Mouse (Mus musculus) thymus, postnatal 10 days (tissue): ENCODE results near the gene Atf7ip.

Experiments used
- DNase-seq, 2 experiments: peaks; one replicate each; pipeline ENCODE4 v3.0.0; 2021; ENCODE audit warnings: low spot score in 2 of 2

Gene Atf7ip

DNA sequence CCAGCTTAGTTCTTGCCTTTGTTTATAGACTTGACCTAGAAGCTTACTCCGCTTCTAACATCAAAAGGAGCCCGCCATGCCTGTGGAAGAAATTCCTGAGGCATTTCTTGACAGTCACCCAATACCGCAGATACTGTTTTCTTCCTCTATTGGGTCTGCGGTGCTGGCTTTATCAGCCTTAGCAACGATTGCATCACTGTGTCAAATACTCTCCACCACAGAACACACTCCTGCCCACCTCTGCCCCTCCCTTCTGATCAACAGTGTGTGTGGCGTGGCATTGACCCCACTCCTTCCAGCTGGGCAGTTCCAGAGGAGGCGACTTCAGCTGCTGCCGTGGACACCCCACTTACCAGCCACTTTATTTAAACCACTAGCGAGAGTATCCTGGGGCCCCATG lies 139.8 kb downstream of the Atf7ip start:
- no peak for DNase-seq

DNA sequence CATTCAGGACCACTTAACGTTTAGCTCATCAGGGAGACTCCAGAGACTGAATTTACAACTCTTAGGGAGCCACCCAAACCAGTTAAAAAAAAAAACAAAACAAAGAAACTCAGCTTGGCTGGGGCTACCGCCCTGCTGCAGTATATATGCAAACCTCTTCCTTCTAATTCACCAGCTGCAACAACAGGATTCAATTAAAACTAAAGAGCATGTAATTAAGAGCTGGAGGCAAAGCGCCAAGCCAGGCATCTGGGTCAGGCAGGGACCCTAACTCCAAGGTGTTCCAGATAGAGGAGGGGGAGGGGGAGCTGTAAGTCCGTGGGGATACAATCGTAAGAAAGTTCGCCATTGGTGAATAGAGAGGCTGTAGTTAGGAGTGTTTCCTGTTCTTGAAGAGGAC lies 140.2 kb downstream of the Atf7ip start:
- no peak for DNase-seq

DNA sequence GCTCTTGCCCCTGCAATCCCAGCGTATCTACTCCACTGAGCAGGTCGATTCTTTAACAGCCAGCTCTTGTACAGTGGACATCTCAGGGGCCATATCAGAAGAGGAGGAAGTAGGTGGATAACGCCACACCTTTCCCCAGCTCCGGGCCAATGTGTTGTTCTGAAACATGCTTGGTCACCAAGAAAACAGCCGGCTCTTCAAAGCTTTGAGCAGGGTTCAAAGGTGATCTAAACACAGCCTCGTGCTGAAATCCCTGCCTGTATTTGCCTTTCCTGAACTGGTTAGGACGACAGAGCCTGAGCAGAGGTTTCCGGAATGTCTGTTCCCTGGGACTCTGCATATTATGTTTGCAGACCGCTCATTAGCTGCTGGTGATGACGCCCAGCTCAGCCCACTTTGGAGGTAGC lies 141.5 kb downstream of the Atf7ip start:
- DNase-seq = no peak

DNA sequence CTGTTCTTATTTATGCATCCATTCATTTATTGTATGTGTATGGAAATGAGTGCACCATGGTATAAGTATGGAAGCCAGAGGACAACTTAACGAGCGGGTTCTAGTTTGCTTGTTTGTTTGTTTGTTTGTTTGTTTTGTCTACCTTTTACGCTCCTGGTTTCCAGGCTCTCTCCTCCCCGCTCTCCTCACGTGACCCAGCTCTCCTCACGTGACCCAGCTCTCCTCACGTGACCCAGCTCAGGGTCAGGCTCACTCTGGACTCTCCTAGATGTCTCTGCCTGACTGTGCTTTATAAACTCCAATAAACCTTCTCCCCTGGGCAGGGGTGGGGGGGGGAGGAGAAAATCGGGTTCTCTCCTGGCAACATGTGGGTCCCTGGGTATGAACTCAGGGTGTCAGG lies 144.7 kb downstream of the Atf7ip start:
- DNase-seq = no peak

DNA sequence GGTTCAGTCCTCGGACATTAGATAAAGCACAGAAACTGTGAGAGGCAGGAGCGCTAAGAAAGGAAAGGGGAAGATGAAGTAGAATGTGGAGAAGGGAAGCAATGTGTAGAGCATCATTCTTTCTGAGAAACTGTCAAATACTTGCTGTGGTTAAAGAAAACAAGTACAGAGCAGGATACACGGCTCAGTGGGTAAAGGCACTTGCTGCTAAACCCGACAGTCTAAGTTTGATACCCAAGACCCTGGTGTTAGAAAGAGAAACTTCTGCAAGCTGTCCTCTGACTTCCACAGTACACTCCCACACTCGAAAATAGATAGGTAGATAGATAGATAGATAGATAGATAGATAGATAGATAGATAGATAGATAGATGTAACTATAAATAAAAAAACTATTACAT lies 147.4 kb downstream of the Atf7ip start:
- DNase-seq = no peak

DNA sequence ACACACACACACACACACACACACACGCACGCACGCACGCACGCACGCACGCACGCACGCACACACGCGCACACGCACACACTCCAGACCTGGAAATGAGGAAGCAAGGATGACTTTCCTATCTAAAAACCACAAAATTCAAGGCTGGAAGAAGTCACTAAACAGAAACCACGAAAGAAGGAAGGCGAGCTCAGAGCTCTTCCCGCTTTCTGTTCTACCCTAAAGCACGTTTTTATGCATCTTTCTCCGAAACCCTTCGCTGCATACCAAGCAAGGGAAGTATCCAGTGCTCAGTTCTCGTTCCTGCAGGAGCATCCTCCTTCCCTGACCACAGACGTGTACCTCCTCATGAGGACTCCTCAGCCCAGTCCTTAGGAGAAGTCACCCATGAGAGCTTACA lies 148.5 kb downstream of the Atf7ip start:
- no peak for DNase-seq

DNA sequence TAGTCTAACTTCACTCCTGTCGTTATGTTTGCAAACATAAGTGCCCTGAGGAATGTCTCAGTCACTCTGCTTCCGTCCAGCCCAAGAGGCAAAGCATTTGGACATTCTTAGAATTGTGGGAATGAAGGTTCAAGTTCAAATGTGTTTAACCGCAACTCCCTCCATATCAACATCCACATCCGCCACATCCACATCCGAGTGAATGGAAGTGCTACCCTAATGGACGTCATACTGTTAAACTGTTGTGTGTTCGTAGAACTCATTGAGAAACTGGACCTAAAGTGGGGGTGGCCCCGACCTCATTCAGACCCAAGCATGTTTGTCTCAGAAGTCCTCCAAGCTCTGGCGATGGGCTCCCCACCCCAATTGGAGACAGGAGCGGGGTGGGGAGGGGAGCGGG lies 149.8 kb downstream of the Atf7ip start:
- no peak for DNase-seq

DNA sequence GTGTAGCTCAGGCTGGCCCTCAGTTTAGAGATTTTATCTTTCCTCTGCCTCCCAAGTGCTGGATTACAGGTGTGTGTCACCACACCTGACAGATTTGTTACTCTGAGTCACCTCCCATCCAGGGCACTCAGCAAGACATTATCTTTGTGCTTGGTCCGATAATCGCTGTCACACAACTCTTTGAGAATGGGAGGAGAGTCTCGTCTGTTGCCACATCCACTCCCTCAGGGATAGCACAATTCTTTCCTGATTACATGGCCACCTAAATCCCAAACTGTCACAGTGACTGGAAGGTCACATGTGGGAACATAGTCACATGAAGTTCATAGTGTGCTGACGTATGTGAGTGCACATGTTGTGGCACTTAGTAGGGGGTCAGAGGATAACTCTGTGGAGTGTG lies 152.3 kb downstream of the Atf7ip start:
- DNase-seq = no peak

DNA sequence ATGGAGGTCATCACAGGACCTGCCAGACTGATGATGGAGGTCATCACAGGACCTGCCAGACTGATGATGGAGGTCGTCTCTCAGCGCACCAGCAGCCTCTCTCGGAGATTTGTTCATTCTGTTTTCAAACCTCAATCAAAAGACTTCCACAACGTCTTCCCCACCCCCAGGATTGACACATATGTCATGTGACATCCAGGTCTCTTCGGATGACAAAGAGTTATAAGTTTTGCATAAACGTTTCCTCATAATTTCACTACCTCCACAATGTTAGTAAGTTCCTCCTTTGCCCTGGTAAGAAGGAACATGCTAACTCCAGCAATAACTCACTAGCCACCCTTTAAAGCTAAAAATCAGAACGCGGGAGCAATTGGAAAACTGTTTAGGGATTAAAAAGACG lies 153.3 kb downstream of the Atf7ip start:
- DNase-seq = no peak
